Mouse (Mus musculus): ENCODE measurements around the gene Acad10. TPM values are rescaled to one million over a fixed set of nuclear protein-coding genes. Genes with fewer than 3 reads are reported as not detected.
"Not testable (repeated sequence)": the region's sequence is repeated elsewhere in the genome, so short reads cannot be mapped to it uniquely, and the experiment has no call there.

Gene Acad10
- polyA plus RNA-seq, 1 experiment from 2014 or later, result 3.5 TPM

DNA sequence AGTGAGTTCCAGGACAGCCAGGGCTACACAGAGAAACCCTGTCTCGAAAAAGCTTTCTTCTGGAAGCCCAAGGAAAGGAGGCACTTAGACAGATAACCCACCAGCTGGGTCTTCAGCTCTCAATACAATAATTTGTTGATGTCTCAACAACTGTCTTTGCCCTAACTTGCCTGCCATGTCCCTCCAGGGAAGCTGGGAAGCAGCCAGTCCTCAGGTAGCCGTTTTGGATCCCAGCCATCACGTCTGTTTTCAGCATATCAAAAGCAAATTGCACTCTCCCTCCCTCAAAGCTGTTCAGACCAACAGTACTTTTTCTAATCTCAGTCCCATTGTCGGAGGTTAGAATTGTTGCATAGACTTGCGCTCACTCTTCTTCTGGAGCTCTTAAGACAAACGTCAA, 3.8 kb upstream of the Acad10 start:
- Histone ChIP-seq H3K4me3 (replicated peaks; ENCODE audit: low read length) (no peak overlapping the region), H3K27ac (ENCODE audit: low read length) (no peak overlapping the region), H3K36me3 (ENCODE audit: control insufficient read depth, insufficient read depth, low read length) (peaks cover 8% of the 10 kb centered on the region; the same call in 1 of the 2 replicates), H3K9me3 (replicated peaks; ENCODE audit: control insufficient read depth, low read length) (no peaks in the 10 kb centered on the region), H3K4me2 (ENCODE audit: low read depth, low read length) (no peak overlapping the region), H3K27me3 (ENCODE audit: control insufficient read depth, insufficient read depth, low read length) (no peaks in the 10 kb centered on the region), H3K9ac (ENCODE audit: low read length) (no peak overlapping the region), H3K4me1 (ENCODE audit: control insufficient read depth, insufficient read depth, low read length) (0 out of 2 replicates have a peak, but pooled peaks cover 10% of the 10 kb centered on the region)
- no peak for ATAC-seq (ENCODE audit: insufficient read depth, low FRiP score)
- WGBS, result 80% methylated on average over 6 of the region's 6 CpGs

DNA sequence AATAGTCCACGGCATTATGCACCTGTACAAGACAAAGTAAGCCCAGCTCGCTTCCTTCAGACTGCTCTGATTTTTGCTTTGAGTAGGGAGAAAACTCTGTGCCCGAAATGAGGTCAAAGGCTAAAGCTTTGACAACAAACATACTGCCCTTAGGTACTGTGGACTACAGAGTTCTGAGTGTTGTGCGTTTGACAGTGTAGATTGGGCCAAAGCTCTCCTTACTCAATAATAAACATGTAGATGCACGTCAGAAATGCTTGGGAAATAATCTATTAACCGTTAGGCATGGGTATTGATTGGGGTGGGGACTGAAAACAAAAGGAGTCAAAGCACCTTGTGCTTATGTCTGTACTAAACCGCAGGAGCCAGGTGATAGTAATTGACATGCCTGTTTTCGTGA, 3.1 kb upstream of the Acad10 start:
- H3K36me3 ChIP-seq (ENCODE audit: control insufficient read depth, insufficient read depth, low read length), result peaks cover 8% of the 10 kb centered on the region; the same call in 1 of the 2 replicates
- WGBS, result 79% methylated on average over 8 of the region's 8 CpGs
- no peak for ATAC-seq (ENCODE audit: insufficient read depth, low FRiP score)

DNA sequence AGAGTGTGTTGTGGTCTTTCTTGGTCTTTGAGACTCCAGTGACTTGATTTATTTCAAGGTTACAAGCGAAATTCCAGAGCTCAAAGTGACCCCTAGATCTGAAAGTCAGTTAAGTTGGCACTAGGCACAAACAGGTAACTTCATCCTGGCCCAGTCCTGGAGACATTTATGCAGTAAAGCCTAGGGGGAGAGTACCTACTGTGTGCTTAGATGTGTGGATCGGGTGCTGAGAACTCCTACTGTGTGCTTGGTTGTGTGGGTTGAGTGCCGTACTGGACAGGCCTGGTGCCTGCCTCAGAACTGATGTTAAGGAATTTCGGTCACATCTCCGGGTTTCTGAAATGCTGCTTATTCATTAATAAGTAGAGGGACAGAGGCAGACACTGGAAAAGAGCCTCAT, 1.2 kb upstream of the Acad10 start:
- Histone ChIP-seq H3K9ac (ENCODE audit: low read length) (peak overlapping the region; percentile 89), H3K4me3 (replicated peaks; ENCODE audit: low read length) (peak overlapping the region; percentile 73), H3K36me3 (ENCODE audit: control insufficient read depth, insufficient read depth, low read length) (peaks cover 8% of the 10 kb centered on the region; the same call in 1 of the 2 replicates), H3K9me3 (replicated peaks; ENCODE audit: control insufficient read depth, low read length) (no peaks in the 10 kb centered on the region), H3K27ac (ENCODE audit: low read length) (no peak overlapping the region), H3K4me2 (ENCODE audit: low read depth, low read length) (peak overlapping the region; percentile 88), H3K4me1 (ENCODE audit: control insufficient read depth, insufficient read depth, low read length) (0 out of 2 replicates have a peak, but pooled peaks cover 10% of the 10 kb centered on the region), H3K27me3 (ENCODE audit: control insufficient read depth, insufficient read depth, low read length) (no peaks in the 10 kb centered on the region)
- WGBS, result 78% methylated on average over 5 of the region's 5 CpGs
- ATAC-seq (ENCODE audit: insufficient read depth, low FRiP score), result no peak

More for the DNA sequence above, 3.1 kb upstream of the Acad10 start:
- Histone ChIP-seq H3K27me3 (ENCODE audit: control insufficient read depth, insufficient read depth, low read length) (no peaks in the 10 kb centered on the region), H3K4me1 (ENCODE audit: control insufficient read depth, insufficient read depth, low read length) (0 out of 2 replicates have a peak, but pooled peaks cover 10% of the 10 kb centered on the region), H3K27ac (ENCODE audit: low read length) (no peak overlapping the region), H3K9me3 (replicated peaks; ENCODE audit: control insufficient read depth, low read length) (no peaks in the 10 kb centered on the region), H3K9ac (ENCODE audit: low read length) (no peak overlapping the region), H3K4me2 (ENCODE audit: low read depth, low read length) (no peak overlapping the region), H3K4me3 (replicated peaks; ENCODE audit: low read length) (no peak overlapping the region)

DNA sequence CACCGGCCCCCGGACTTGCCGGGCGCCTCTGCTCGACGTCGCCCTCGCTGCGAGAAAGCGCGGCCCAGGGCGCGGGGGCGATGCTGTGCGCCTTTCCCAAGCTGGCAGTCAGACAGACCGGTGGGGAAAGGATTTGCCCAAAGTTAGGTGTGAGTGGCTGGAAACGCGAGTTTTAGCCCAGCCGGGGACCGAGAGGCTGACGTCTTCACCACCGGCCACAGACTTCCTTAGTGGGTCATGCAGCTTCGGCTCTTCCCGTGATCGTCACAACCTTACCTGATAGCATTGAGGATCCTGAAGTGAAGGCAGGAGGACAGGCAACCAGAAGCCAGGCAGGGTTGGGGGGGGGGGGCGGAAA, 562 bp upstream of the Acad10 start:
- no peaks in the 10 kb centered on the region for H3K9me3 ChIP-seq (replicated peaks; ENCODE audit: control insufficient read depth, low read length)
- no peaks in the 10 kb centered on the region for H3K27me3 ChIP-seq (ENCODE audit: control insufficient read depth, insufficient read depth, low read length)
- peak overlapping the region; percentile 89 for H3K9ac ChIP-seq (ENCODE audit: low read length)
- peaks cover 8% of the 10 kb centered on the region; the same call in 1 of the 2 replicates for H3K36me3 ChIP-seq (ENCODE audit: control insufficient read depth, insufficient read depth, low read length)
- H3K27ac ChIP-seq (ENCODE audit: low read length), result peak overlapping the region; percentile 56; the same call in 1 of the 2 replicates
- ATAC-seq (ENCODE audit: insufficient read depth, low FRiP score), result no peak
- WGBS, result under 1% methylated on average over 26 of the region's 26 CpGs
- peak overlapping the region; percentile 88 for H3K4me2 ChIP-seq (ENCODE audit: low read depth, low read length)
- H3K4me1 ChIP-seq (ENCODE audit: control insufficient read depth, insufficient read depth, low read length), result 0 out of 2 replicates have a peak, but pooled peaks cover 10% of the 10 kb centered on the region
- peak overlapping the region; percentile 73 for H3K4me3 ChIP-seq (replicated peaks; ENCODE audit: low read length)

DNA sequence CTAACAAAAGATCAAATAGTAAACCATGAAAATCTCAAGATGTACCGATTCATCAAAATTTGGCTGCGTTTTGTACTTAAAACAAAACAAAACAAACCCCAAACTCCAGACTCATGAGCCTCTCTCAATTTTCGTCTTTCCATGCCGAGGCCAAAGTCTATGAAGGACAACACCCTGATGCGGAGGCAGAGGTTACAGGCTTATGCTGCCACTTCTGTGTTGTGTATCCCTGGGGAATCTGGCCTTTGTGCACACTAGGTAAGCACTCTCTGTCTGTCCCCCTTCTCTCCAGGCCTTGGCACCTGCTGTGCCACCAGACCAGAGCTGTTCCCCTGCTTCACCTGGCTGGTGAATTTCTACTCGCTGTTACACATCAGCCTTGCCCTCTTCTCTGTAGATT, 2.7 kb downstream of the Acad10 start:
- H3K4me3 ChIP-seq (replicated peaks; ENCODE audit: low read length); H3K27me3 ChIP-seq (ENCODE audit: control insufficient read depth, insufficient read depth, low read length); H3K4me2 ChIP-seq (ENCODE audit: low read depth, low read length); H3K36me3 ChIP-seq (ENCODE audit: control insufficient read depth, insufficient read depth, low read length); ATAC-seq (ENCODE audit: insufficient read depth, low FRiP score); H3K27ac ChIP-seq (ENCODE audit: low read length); H3K9ac ChIP-seq (ENCODE audit: low read length); H3K4me1 ChIP-seq (ENCODE audit: control insufficient read depth, insufficient read depth, low read length); H3K9me3 ChIP-seq (replicated peaks; ENCODE audit: control insufficient read depth, low read length): not testable (repeated sequence)
- WGBS, result 90% methylated on average over 6 of the region's 6 CpGs

DNA sequence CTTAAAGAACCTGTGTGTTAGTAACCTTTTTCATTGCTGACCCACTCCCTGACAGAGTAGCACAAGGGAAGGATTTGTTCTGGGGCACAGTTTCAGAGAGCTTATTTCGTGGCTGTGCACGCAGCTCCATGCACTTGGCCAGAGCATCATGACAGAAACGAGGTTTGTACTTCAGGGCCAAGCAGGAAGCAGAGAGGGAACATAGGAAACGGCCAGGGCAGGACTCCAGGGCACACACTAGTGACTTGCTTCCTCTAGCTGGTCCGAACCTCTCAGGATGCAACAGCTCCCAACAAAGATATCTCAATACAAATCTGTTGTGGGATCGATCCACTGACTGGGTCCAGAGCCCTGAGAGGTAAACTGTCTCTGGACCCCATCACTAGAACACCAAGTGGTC, 3.4 kb downstream of the Acad10 start:
- not testable (repeated sequence) for H3K9ac ChIP-seq (ENCODE audit: low read length); H3K4me2 ChIP-seq (ENCODE audit: low read depth, low read length); ATAC-seq (ENCODE audit: insufficient read depth, low FRiP score); H3K36me3 ChIP-seq (ENCODE audit: control insufficient read depth, insufficient read depth, low read length); H3K4me1 ChIP-seq (ENCODE audit: control insufficient read depth, insufficient read depth, low read length); H3K27ac ChIP-seq (ENCODE audit: low read length); H3K9me3 ChIP-seq (replicated peaks; ENCODE audit: control insufficient read depth, low read length); H3K4me3 ChIP-seq (replicated peaks; ENCODE audit: low read length); H3K27me3 ChIP-seq (ENCODE audit: control insufficient read depth, insufficient read depth, low read length)
- WGBS, result 71% methylated on average over 6 of the region's 6 CpGs

DNA sequence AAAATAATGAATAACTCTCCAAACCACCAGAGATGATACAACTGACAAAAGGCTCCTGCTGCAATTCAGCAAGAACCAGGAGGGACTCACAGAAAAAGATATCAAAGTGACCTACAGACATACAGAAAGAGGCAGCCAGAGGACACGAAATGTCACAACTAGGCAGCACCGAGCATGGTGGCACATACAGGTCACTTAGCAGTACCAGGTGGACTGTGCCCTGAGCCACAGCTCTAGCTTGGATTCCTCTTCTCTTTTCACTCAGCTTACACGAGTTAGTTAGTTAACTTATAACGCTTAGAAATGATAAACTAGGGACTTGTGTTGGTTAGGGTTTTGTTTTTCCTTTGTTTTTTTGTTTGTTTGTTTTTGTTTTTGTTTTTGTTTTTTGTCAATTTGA, 5.8 kb downstream of the Acad10 start:
- Histone ChIP-seq H3K27ac (ENCODE audit: low read length) (no peak overlapping the region), H3K9me3 (replicated peaks; ENCODE audit: control insufficient read depth, low read length) (no peaks in the 10 kb centered on the region), H3K4me2 (ENCODE audit: low read depth, low read length) (no peak overlapping the region), H3K4me1 (ENCODE audit: control insufficient read depth, insufficient read depth, low read length) (no peaks in the 10 kb centered on the region), H3K4me3 (replicated peaks; ENCODE audit: low read length) (no peak overlapping the region), H3K36me3 (ENCODE audit: control insufficient read depth, insufficient read depth, low read length) (no peaks in the 10 kb centered on the region), H3K9ac (ENCODE audit: low read length) (no peak overlapping the region), H3K27me3 (ENCODE audit: control insufficient read depth, insufficient read depth, low read length) (no peaks in the 10 kb centered on the region)
- 85% methylated on average over 4 of the region's 4 CpGs for WGBS
- ATAC-seq (ENCODE audit: insufficient read depth, low FRiP score), result no peak

DNA sequence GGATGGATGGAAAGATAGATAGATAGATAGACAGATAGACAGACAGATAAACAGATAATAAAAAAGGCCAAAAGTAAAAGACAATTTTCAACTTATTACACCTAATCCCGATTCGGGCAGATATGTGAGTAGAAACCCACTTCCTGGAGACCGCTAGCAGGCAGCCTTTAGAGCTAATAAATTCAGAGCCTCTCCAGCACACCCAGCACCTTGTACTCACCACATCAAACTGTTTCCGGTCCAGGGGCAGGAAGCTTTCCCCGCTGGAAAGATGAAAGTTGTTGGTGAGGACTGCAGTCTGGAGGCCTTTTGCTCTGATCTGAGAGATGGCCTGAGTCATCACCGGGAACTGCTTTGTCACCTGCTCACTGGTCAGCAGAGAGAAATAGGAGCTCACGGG, 11.2 kb downstream of the Acad10 start:
- Histone ChIP-seq H3K9ac (ENCODE audit: low read length) (no peak overlapping the region), H3K4me2 (ENCODE audit: low read depth, low read length) (no peak overlapping the region), H3K27ac (ENCODE audit: low read length) (no peak overlapping the region), H3K4me3 (replicated peaks; ENCODE audit: low read length) (no peak overlapping the region), H3K4me1 (ENCODE audit: control insufficient read depth, insufficient read depth, low read length) (no peaks in the 10 kb centered on the region), H3K27me3 (ENCODE audit: control insufficient read depth, insufficient read depth, low read length) (no peaks in the 10 kb centered on the region), H3K36me3 (ENCODE audit: control insufficient read depth, insufficient read depth, low read length) (no peaks in the 10 kb centered on the region), H3K9me3 (replicated peaks; ENCODE audit: control insufficient read depth, low read length) (no peaks in the 10 kb centered on the region)
- no peak for ATAC-seq (ENCODE audit: insufficient read depth, low FRiP score)
- WGBS, result 81% methylated on average over 7 of the region's 7 CpGs

DNA sequence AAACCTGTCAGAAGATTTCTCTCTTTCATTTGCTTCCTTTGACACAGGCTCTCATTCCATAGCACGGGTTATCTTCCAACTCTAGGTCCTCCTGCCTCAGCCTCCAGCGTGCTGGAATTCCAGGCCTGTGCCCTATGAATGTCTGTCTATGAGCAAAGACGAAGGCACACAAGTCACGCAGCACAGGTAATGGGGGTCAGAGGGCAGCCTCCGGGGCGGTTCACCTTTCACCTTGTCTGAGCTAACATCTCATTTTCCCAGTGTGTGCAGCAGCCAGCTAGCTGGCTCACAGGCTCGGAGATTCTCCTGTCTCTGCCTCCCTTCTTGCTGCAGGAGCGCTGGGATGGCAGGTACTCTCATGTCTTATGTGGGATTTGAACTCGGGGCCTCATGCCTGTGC, 20.7 kb downstream of the Acad10 start:
- no peak for ATAC-seq (ENCODE audit: insufficient read depth, low FRiP score)
- Histone ChIP-seq H3K4me1 (ENCODE audit: control insufficient read depth, insufficient read depth, low read length) (no peaks in the 10 kb centered on the region), H3K9ac (ENCODE audit: low read length) (no peak overlapping the region), H3K4me2 (ENCODE audit: low read depth, low read length) (no peak overlapping the region), H3K27ac (ENCODE audit: low read length) (no peak overlapping the region), H3K9me3 (replicated peaks; ENCODE audit: control insufficient read depth, low read length) (no peaks in the 10 kb centered on the region), H3K27me3 (ENCODE audit: control insufficient read depth, insufficient read depth, low read length) (no peaks in the 10 kb centered on the region), H3K36me3 (ENCODE audit: control insufficient read depth, insufficient read depth, low read length) (no peaks in the 10 kb centered on the region), H3K4me3 (replicated peaks; ENCODE audit: low read length) (no peak overlapping the region)
- 88% methylated on average over 9 of the region's 9 CpGs for WGBS

DNA sequence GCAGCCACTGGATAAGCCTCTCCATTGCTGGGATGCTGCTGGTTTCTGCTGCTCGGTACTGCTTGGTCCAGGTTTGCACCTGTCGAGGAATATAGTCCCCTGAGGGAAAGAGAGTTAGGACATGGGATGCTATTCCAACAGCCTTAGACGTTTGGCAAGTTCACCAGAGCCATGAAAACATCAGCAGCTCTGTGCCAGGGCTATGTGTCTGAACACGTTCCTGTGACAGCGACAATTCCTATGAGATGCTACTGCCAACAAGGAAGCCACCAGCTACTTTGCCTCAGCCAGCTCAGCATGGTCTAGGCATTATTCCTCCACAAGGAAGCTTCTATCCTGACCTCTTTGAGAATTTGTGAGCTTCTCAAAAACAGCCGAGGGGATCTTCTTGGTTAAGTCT, 23.0 kb downstream of the Acad10 start:
- no peaks in the 10 kb centered on the region for H3K9me3 ChIP-seq (replicated peaks; ENCODE audit: control insufficient read depth, low read length)
- no peak overlapping the region for H3K9ac ChIP-seq (ENCODE audit: low read length)
- no peak overlapping the region for H3K4me3 ChIP-seq (replicated peaks; ENCODE audit: low read length)
- no peak for ATAC-seq (ENCODE audit: insufficient read depth, low FRiP score)
- 81% methylated on average over 6 of the region's 6 CpGs for WGBS
- no peaks in the 10 kb centered on the region for H3K4me1 ChIP-seq (ENCODE audit: control insufficient read depth, insufficient read depth, low read length)
- H3K36me3 ChIP-seq (ENCODE audit: control insufficient read depth, insufficient read depth, low read length), result no peaks in the 10 kb centered on the region
- no peaks in the 10 kb centered on the region for H3K27me3 ChIP-seq (ENCODE audit: control insufficient read depth, insufficient read depth, low read length)
- H3K4me2 ChIP-seq (ENCODE audit: low read depth, low read length), result no peak overlapping the region
- H3K27ac ChIP-seq (ENCODE audit: low read length), result no peak overlapping the region

Data from stomach, embryonic 16.5 days (tissue).